ENCODE assay signal across 28 mouse cellular contexts in the genomic region with DNA sequence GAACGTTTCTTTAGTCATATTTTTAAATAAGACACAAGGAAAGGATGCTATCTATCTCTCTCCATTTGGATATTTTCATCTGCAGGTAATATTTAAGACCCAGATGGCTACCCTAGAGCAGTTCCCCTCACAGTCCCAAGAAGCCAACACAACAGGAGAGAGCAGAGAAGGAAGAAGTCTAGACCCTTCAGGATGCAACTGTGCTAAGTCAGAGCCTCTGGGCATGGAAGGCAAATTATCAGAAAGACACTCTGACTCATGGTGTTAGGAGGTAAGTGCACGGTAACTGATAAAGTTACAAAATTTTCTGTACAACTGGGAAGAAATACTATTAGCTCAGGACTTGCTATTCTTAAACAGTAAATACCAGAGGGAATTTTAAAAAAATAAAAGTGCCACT.
"Had no signal": no experiment of that assay in that cellular context is flagged by ENCODE, and none has a peak within 500 bp of the region (broad histone marks: within the 10 kb centered on the region; RNA-seq: fewer than 3 reads in every experiment).

No protein-coding gene starts in this region.

- H3K4me1 ChIP-seq: embryonic facial prominence, embryonic 10.5 days; embryonic facial prominence, embryonic 12.5 days; embryonic facial prominence, embryonic 13.5 days; embryonic facial prominence, embryonic 15.5 days; forebrain, embryonic 10.5 days; forebrain, embryonic 12.5 days; forebrain, embryonic 13.5 days; forebrain, embryonic 15.5 days; heart, embryonic 10.5 days had no signal

- H3K4me3 ChIP-seq: embryonic facial prominence, embryonic 10.5 days; embryonic facial prominence, embryonic 12.5 days; embryonic facial prominence, embryonic 13.5 days; embryonic facial prominence, embryonic 15.5 days; erythroblast, embryonic 14.5 days; forebrain, embryonic 10.5 days; forebrain, embryonic 12.5 days; forebrain, embryonic 13.5 days; forebrain, embryonic 15.5 days; gastrocnemius, adult 2 months; heart, adult 2 months; heart, embryonic 10.5 days had no signal

- H3K27me3 ChIP-seq: embryonic facial prominence, embryonic 12.5 days; embryonic facial prominence, embryonic 13.5 days; embryonic facial prominence, embryonic 15.5 days; forebrain, embryonic 12.5 days; forebrain, embryonic 13.5 days; forebrain, embryonic 15.5 days had no signal

- H3K9me3 ChIP-seq: embryonic facial prominence, embryonic 15.5 days; forebrain, embryonic 12.5 days; forebrain, embryonic 15.5 days had no signal

- H3K27ac ChIP-seq: embryonic facial prominence, embryonic 10.5 days; embryonic facial prominence, embryonic 12.5 days; embryonic facial prominence, embryonic 13.5 days; embryonic facial prominence, embryonic 15.5 days; forebrain, embryonic 10.5 days; forebrain, embryonic 12.5 days; forebrain, embryonic 13.5 days; forebrain, embryonic 15.5 days; gastrocnemius, adult 2 months; heart, adult 2 months; heart, embryonic 10.5 days had no signal

- DNase-seq: cerebellum, adult 9-10 months; cerebellum, adult 9-11 months; cerebellum, postnatal 10 days; cerebellum, postnatal 14 days; cerebellum, postnatal 25 days; cerebellum, postnatal 36 days; embryo, embryonic 11 days; forebrain, postnatal 0 days; gastrocnemius, adult 2 months; gastrocnemius, postnatal 10 days; gastrocnemius, postnatal 14 days; gastrocnemius, postnatal 25 days; gastrocnemius, postnatal 36 days; heart, adult 11 months; heart, adult 18-20 months; heart, adult 2 months had no signal

- H3K4me2 ChIP-seq: embryonic facial prominence, embryonic 12.5 days; embryonic facial prominence, embryonic 13.5 days; embryonic facial prominence, embryonic 15.5 days; forebrain, embryonic 12.5 days; forebrain, embryonic 13.5 days; forebrain, embryonic 15.5 days had no signal

- ATAC-seq: forebrain, embryonic 13.5 days; forebrain, embryonic 14.5 days; forebrain, embryonic 15.5 days; forebrain, embryonic 16.5 days; forebrain, postnatal 0 days had no signal

- H3K9ac ChIP-seq: embryonic facial prominence, embryonic 12.5 days; embryonic facial prominence, embryonic 13.5 days; embryonic facial prominence, embryonic 15.5 days; forebrain, embryonic 12.5 days; forebrain, embryonic 13.5 days; forebrain, embryonic 15.5 days; forebrain, postnatal 0 days had no signal
